Mouse (Mus musculus) small intestine, adult 2 months (tissue): ENCODE measurements around the gene Skil.

Source experiments
- CTCF ChIP-seq: fragments of 200-500 bp; IDR thresholded peaks from 2 replicates; pipeline ENCODE4 v1.5.1; 2012; ENCODE audit warnings: low read depth, mild to moderate bottlenecking, control low read depth, inconsistent platforms, low read length, moderate library complexity, mixed read lengths; ENCODE audit not compliant: insufficient replicate concordance, insufficient read length; ENCODE audit errors: extremely low read depth
- POLR2A ChIP-seq: fragments of 200-500 bp; IDR thresholded peaks from 2 replicates; pipeline ENCODE4 v1.6.1; 2012; ENCODE audit warnings: low read depth, mild to moderate bottlenecking, control low read depth, inconsistent platforms, low read length, moderate library complexity

DNA sequence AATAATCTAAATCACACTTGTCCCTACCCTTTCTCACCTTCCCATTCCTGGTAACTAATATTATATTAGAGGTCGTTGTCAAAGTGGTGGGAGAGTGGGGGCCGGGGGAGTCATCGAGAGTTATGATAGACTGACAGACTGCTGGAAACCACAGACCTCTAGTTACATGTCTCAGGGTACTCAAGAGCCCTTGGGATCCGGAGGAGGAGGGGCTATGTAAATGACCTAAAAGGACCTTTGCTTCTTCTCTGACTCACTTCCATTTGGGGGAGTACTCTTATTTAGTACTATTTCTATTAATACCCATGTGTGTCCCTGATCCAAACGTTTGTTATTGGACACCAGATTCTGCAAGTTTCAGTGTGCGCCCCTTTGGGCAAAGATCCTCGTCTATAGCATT, 4.9 kb upstream of the Skil start:
- TF ChIP-seq CTCF (no peak), POLR2A (no peak)
